Mouse (Mus musculus) kidney, adult 10 weeks (tissue): ENCODE data around the gene Ak2. TPM values are rescaled to one million over a fixed set of nuclear protein-coding genes. Genes with fewer than 3 reads are reported as not detected.

ENCODE experiments used
- polyA plus RNA-seq: library from polyadenylated mRNA; stranded (reverse); fragments of 350-450 nt; fragmentation: Illumina TruSeq; extraction: RNeasy Lipid Tissue Mini Kit (QIAGEN cat#74804); gene quantifications from one replicate; pipeline ENCODE4 v1.2.3, GENCODE M21; 2014; ENCODE audit warnings: low read depth, low replicate concordance

Ak2 gene
- polyA plus RNA-seq: 48.5 TPM

GRCm38 (mm10) chr4:128991500-128992008, at the start of gene Ak2:
Gene Ak2, plus strand, starts transcription at chr4:128991958.

GRCm38 (mm10) chr4:128962029-128962925, 29.5 kb upstream of the Ak2 start, which contains the start of gene Azin2:
Gene Azin2, minus strand, starts transcription at chr4:128962442.

GRCm38 (mm10) chr4:129058207-129059092, 66.7 kb downstream of the Ak2 start, which contains the start of gene Rnf19b:
Gene Rnf19b, plus strand, starts transcription at chr4:129058271.

Other genes starting within 250 kb of the Ak2 start
- gene A3galt2, start 236.6 kb upstream of the Ak2 start, polyA plus RNA-seq: not detected
- gene Zfp362, start 185.9 kb upstream of the Ak2 start, polyA plus RNA-seq: 4.2 TPM
- gene Trim62, start 108.4 kb upstream of the Ak2 start, polyA plus RNA-seq: 0.61 TPM
- gene Azin2, start 29.5 kb upstream of the Ak2 start, polyA plus RNA-seq: 0.85 TPM
- 6.5 TPM for gene Rnf19b, start 66.3 kb downstream of the Ak2 start, polyA plus RNA-seq
- gene Tmem54, start 113.6 kb downstream of the Ak2 start, polyA plus RNA-seq: not detected
- gene Hpca, start 130.1 kb downstream of the Ak2 start, polyA plus RNA-seq: not detected
- 0.57 TPM for gene Fndc5, start 145.0 kb downstream of the Ak2 start, polyA plus RNA-seq
- gene S100pbp, start 197.8 kb downstream of the Ak2 start, polyA plus RNA-seq: 42.2 TPM
- 4.7 TPM for gene Yars, start 197.8 kb downstream of the Ak2 start, polyA plus RNA-seq